Mouse (Mus musculus) liver, embryonic 14.5 days (tissue): Measurements from ENCODE around the gene Mga.

Experiments
- CTCF ChIP-seq: IDR thresholded peaks from 2 replicates; pipeline ENCODE4 v1.5.1; 2016; ENCODE audit warnings: antibody characterized with exemption, low read depth, control low read depth
- EP300 ChIP-seq: IDR thresholded peaks from 2 replicates; pipeline ENCODE4 v1.6.1; 2016; ENCODE audit warnings: antibody characterized with exemption, low read depth

GRCm38 (mm10) chr2:119987441-119987840 lies 90.4 kb downstream of the Mga start:
- TF ChIP-seq CTCF (no peak), EP300 (no peak)
